Mouse (Mus musculus) right cerebral cortex, postnatal 14 days (tissue): ENCODE results near the gene Sema4d.

Experiments
- DNase-seq: peaks from one replicate; pipeline ENCODE4 v3.0.0; 2022

The Sema4d gene

GRCm38 (mm10) chr13:51752346-51753167, 41.0 kb downstream of the Sema4d start:
- no peak for DNase-seq

- no peak for DNase-seq
These were observed 43.8 kb downstream of the Sema4d start for GRCm38 (mm10) chr13:51749578-51750345.

- no peak for DNase-seq
These were observed 45.5 kb downstream of the Sema4d start for GRCm38 (mm10) chr13:51748009-51748552.

GRCm38 (mm10) chr13:51747069-51747468, 46.5 kb downstream of the Sema4d start:
- no peak for DNase-seq

- DNase-seq: no peak
These were observed 47.7 kb downstream of the Sema4d start for GRCm38 (mm10) chr13:51745862-51746261.

GRCm38 (mm10) chr13:51743855-51744254, 49.7 kb downstream of the Sema4d start:
- DNase-seq: no peak

GRCm38 (mm10) chr13:51742551-51743052, 50.9 kb downstream of the Sema4d start:
- no peak for DNase-seq

- no peak for DNase-seq
These were observed 52.8 kb downstream of the Sema4d start for GRCm38 (mm10) chr13:51740776-51741175.

GRCm38 (mm10) chr13:51739713-51740112, 53.8 kb downstream of the Sema4d start:
- DNase-seq: no peak

- DNase-seq: no peak
These were observed 54.9 kb downstream of the Sema4d start for GRCm38 (mm10) chr13:51738531-51739117.

GRCm38 (mm10) chr13:51737949-51738513, 55.5 kb downstream of the Sema4d start:
- no peak for DNase-seq

GRCm38 (mm10) chr13:51737033-51737948, 56.3 kb downstream of the Sema4d start:
- DNase-seq: no peak

- DNase-seq: no peak
These were observed 57.3 kb downstream of the Sema4d start for GRCm38 (mm10) chr13:51736007-51736911.

GRCm38 (mm10) chr13:51734556-51734955, 59.0 kb downstream of the Sema4d start:
- no peak for DNase-seq

GRCm38 (mm10) chr13:51732097-51732664, 61.4 kb downstream of the Sema4d start:
- no peak for DNase-seq

- DNase-seq: no peak
These were observed 62.1 kb downstream of the Sema4d start for GRCm38 (mm10) chr13:51731474-51731873.

GRCm38 (mm10) chr13:51729887-51730361, 63.6 kb downstream of the Sema4d start:
- DNase-seq: no peak

- no peak for DNase-seq
These were observed 66.2 kb downstream of the Sema4d start for GRCm38 (mm10) chr13:51727364-51727763.

GRCm38 (mm10) chr13:51725926-51726574, 67.5 kb downstream of the Sema4d start:
- DNase-seq: no peak
